Mouse (Mus musculus) spleen, adult 2 months (tissue): ENCODE data around the gene St6gal1.

ENCODE experiments used
- CTCF ChIP-seq: fragments of 200-500 bp; IDR thresholded peaks from 2 replicates; pipeline ENCODE4 v1.5.1; 2011; ENCODE audit warnings: mild to moderate bottlenecking, inconsistent platforms; ENCODE audit not compliant: insufficient read depth, insufficient read length, insufficient replicate concordance; ENCODE audit errors: extremely low read depth
- POLR2A ChIP-seq: fragments of 200-500 bp; IDR thresholded peaks from 2 replicates; pipeline ENCODE4 v1.6.1; 2011; ENCODE audit warnings: low read depth, low read length, inconsistent platforms

DNA sequence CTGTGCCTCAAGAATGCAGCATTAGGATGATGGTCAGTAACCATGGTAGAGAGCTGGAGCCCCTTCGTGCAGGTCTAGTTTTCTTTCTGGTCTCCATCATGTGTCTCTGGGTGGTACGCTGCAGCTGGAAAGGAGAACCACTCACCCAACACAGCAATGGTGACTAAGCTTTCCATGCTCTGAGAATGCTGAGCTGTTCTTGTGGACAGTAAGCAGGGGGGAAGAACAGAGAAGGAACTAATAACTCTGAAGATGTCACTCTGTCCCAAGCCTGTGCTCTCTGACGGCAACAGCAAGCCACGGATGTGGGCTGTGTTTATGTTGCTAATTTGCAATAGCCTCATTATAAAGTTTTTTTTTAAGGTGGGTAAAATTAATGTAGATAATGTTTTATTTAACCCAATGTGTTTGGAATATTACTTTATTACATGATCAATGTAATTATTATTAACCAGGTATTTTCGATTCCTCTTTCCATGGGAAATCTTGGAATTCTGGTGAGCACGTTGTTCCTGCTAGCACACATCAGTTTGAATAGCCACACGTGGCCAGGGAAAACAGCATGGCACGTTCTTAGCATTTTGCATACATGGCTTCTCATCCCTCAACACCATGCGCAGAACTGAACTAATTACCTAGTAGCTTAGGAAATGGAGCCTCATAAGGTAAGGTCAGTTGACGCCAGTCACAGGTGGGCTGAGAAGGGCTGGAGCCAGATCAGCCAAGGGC lies 62.9 kb downstream of the St6gal1 start:
- TF ChIP-seq CTCF (no peak), POLR2A (no peak)
